7 mouse cellular contexts compared by ENCODE assay signal in the genomic region with DNA sequence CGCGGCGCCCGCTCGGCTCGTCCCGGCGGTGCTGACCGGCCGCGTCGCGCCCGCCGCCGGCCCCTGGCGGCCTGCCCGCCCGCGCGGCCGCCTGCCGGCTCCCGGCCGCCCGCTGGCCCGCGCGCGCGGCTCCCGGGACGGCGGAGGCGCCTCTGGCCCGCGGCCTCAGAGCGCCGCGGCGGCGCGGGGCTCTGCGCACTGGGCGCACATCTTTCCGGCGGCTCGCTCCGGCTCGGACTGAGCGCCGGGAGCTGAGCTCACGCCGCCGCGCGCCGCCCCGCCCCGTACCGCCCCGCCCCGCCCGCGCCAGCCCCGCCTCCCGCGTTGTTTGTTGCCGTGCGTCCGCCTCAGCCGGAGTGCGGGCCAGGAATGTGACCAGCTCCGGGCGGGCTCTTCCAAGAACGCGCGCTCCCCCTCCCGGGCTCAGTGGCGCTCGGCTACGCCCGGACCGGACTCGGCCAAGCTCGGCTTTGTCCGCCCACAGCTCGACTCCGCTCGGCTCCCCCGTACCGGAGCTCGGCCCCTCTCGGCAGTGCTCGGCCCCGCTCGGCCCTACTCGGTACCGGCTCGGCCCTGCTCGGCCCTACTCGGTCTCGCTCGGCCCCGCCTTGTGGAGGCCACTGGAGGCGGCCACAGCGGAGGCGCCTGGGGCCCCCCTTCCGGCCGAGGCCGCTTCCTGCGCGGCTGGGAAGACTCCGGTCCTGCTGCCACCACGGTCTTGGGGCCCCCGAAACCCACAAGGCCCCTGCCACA. TPM values are rescaled to one million over a fixed set of nuclear protein-coding genes. Genes with fewer than 3 reads are reported as not detected.
DNase-seq lines count a peak whose midpoint lies in the region; ATAC-seq and TF ChIP-seq lines count a peak whose summit lies in the region.

No protein-coding gene starts in this region.

- H3K4me3 ChIP-seq in embryonic facial prominence, embryonic 11.5 days (ENCODE audit: low read depth, low read length), result peak overlapping the region; percentile 91
- H3K4me3 ChIP-seq in kidney, adult 2 months (ENCODE audit: insufficient read depth, low read depth, low read length), result peak overlapping the region; percentile 98
- peak overlapping the region; percentile 96 for H3K4me3 ChIP-seq in limb, embryonic 12.5 days (replicated peaks)
- H3K4me3 ChIP-seq in midbrain, embryonic 15.5 days, result peak overlapping the region; percentile 85
- H3K4me3 ChIP-seq in spleen, adult 2 months (ENCODE audit: extremely low read depth, insufficient read depth, insufficient read length), result peak overlapping the region; percentile 53; the same call in 1 of the 2 replicates

- peak; percentile 100 for DNase-seq in adrenal gland, postnatal 14 days
- peak; percentile 99 for DNase-seq in embryonic facial prominence, embryonic 11.5 days (ENCODE audit: low spot score)
- peak; percentile 99 for DNase-seq in heart, adult 18-20 months
- peak; percentile 99 for DNase-seq in kidney, adult 2 months
- DNase-seq in spleen, adult 2 months (ENCODE audit: low read depth in 1 of 2, low spot score in 2 of 2), result peak; percentile 91 to 97

- no peaks in the 10 kb centered on the region; the same call in 1 of the 2 replicates for H3K36me3 ChIP-seq in embryonic facial prominence, embryonic 11.5 days (replicated peaks; ENCODE audit: control insufficient read depth, insufficient read depth, low read depth, low read length)
- no peaks in the 10 kb centered on the region for H3K36me3 ChIP-seq in kidney, adult 2 months (ENCODE audit: control insufficient read depth, insufficient read depth, low read length)
- H3K36me3 ChIP-seq in limb, embryonic 12.5 days, result no peaks in the 10 kb centered on the region; the same call in 1 of the 2 replicates
- no peaks in the 10 kb centered on the region for H3K36me3 ChIP-seq in midbrain, embryonic 15.5 days (replicated peaks)
- no peaks in the 10 kb centered on the region for H3K36me3 ChIP-seq in spleen, adult 2 months (ENCODE audit: control insufficient read depth, insufficient read depth, low read length)

- peak overlapping the region; percentile 98 for H3K4me2 ChIP-seq in embryonic facial prominence, embryonic 11.5 days (ENCODE audit: low read depth, low read length)
- H3K4me2 ChIP-seq in limb, embryonic 12.5 days, result peak overlapping the region; percentile 68
- peak overlapping the region; percentile 95 for H3K4me2 ChIP-seq in midbrain, embryonic 15.5 days

- peak overlapping the region; percentile 94 for H3K9ac ChIP-seq in embryonic facial prominence, embryonic 11.5 days (replicated peaks; ENCODE audit: low read length)
- peak overlapping the region; percentile 72 for H3K9ac ChIP-seq in limb, embryonic 12.5 days (replicated peaks)
- peak overlapping the region; percentile 88 for H3K9ac ChIP-seq in midbrain, embryonic 15.5 days

- ATAC-seq in embryonic facial prominence, embryonic 11.5 days (replicated peaks; ENCODE audit: insufficient number of reproducible peaks, low FRiP score, low TSS enrichment, low read depth), result peak; percentile 99
- ATAC-seq in limb, embryonic 12.5 days (ENCODE audit: insufficient number of reproducible peaks, insufficient read depth, low FRiP score, low TSS enrichment, low read depth), result peak; percentile 100
- ATAC-seq in midbrain, embryonic 15.5 days (replicated peaks), result peak; percentile 100

- under 1% methylated on average over 58 of the region's 116 CpGs for WGBS in embryonic facial prominence, embryonic 11.5 days
- WGBS in kidney, adult 2 months, result 12% methylated on average over 116 of the region's 116 CpGs
- WGBS in limb, embryonic 12.5 days, result under 1% methylated on average over 96 of the region's 116 CpGs
- WGBS in midbrain, embryonic 15.5 days, result under 1% methylated on average over 116 of the region's 116 CpGs
- WGBS in spleen, adult 2 months, result 13% methylated on average over 112 of the region's 116 CpGs

- no peaks in the 10 kb centered on the region for H3K9me3 ChIP-seq in embryonic facial prominence, embryonic 11.5 days (replicated peaks; ENCODE audit: control insufficient read depth, low read length)
- no peaks in the 10 kb centered on the region for H3K9me3 ChIP-seq in limb, embryonic 12.5 days
- H3K9me3 ChIP-seq in midbrain, embryonic 15.5 days, result no peaks in the 10 kb centered on the region

- peaks cover 5% of the 10 kb centered on the region for H3K4me1 ChIP-seq in embryonic facial prominence, embryonic 11.5 days (ENCODE audit: control insufficient read depth, insufficient read depth, low read length)
- peaks cover 37% of the 10 kb centered on the region for H3K4me1 ChIP-seq in kidney, adult 2 months (ENCODE audit: control insufficient read depth, insufficient read depth, low read length)
- peaks cover 40% of the 10 kb centered on the region for H3K4me1 ChIP-seq in limb, embryonic 12.5 days (replicated peaks)
- peaks cover 38% of the 10 kb centered on the region for H3K4me1 ChIP-seq in midbrain, embryonic 15.5 days
- peaks cover 26% of the 10 kb centered on the region for H3K4me1 ChIP-seq in spleen, adult 2 months (ENCODE audit: control insufficient read depth, insufficient read depth, insufficient read length)

- H3K27ac ChIP-seq in embryonic facial prominence, embryonic 11.5 days (replicated peaks; ENCODE audit: low read depth, low read length), result peak overlapping the region; percentile 89
- peak overlapping the region; percentile 99 for H3K27ac ChIP-seq in kidney, adult 2 months (ENCODE audit: insufficient read depth, low read depth, low read length)
- H3K27ac ChIP-seq in limb, embryonic 12.5 days, result peak overlapping the region; percentile 97
- H3K27ac ChIP-seq in midbrain, embryonic 15.5 days, result peak overlapping the region; percentile 94
- H3K27ac ChIP-seq in spleen, adult 2 months (ENCODE audit: insufficient read depth, low read length), result peak overlapping the region; percentile 89

- TF ChIP-seq CTCF in kidney, adult 2 months (conservative IDR thresholded peaks at IDR 0.05; ENCODE audit: insufficient read depth, insufficient read length, low read depth, low read length), result 0 out of 2 replicates have a peak, but pooled peaks have one; percentile 15
- TF ChIP-seq CTCF in spleen, adult 2 months (IDR thresholded peaks at IDR 0.05; ENCODE audit: extremely low read depth, insufficient read depth, insufficient read length, insufficient replicate concordance), result no peak

- TF ChIP-seq POLR2A in kidney, adult 2 months (IDR thresholded peaks at IDR 0.05; ENCODE audit: low read depth, low read length), result peak; percentile 55
- TF ChIP-seq POLR2A in spleen, adult 2 months (IDR thresholded peaks at IDR 0.05; ENCODE audit: low read depth, low read length), result peak; percentile 77

- no peaks in the 10 kb centered on the region for H3K27me3 ChIP-seq in embryonic facial prominence, embryonic 11.5 days (ENCODE audit: control insufficient read depth, insufficient read depth, low read length)
- H3K27me3 ChIP-seq in kidney, adult 2 months (replicated peaks; ENCODE audit: control insufficient read depth, insufficient read depth, low read length), result no peaks in the 10 kb centered on the region
- H3K27me3 ChIP-seq in limb, embryonic 12.5 days, result no peaks in the 10 kb centered on the region
- no peaks in the 10 kb centered on the region for H3K27me3 ChIP-seq in midbrain, embryonic 15.5 days (replicated peaks)
- no peaks in the 10 kb centered on the region for H3K27me3 ChIP-seq in spleen, adult 2 months (ENCODE audit: control insufficient read depth, insufficient read depth, low read length)

RNA-seq across cellular contexts. Expression of a gene that starts 0.6 kb away (rescaled TPM):
- total RNA-seq in adrenal gland, postnatal 14 days (2021), result 66.2 and 70.1 TPM in 2 replicates
- polyA plus RNA-seq in embryonic facial prominence, embryonic 11.5 days (2014; fragmentation: Nextera tagmentation; extraction: Ambion mirVana), result 15.4 and 15.9 TPM in 2 replicates
- total RNA-seq in heart, adult 18-20 months (2021), result 10 to 100 TPM; 48.6 to 50.2 TPM
- 40.4 and 43.9 TPM in 2 replicates for polyA plus RNA-seq in kidney, adult 2 months (2012; rRNA removed)
- polyA plus RNA-seq in limb, embryonic 12.5 days (2016; fragmentation: Nextera tagmentation; extraction: Ambion mirVana), result 18.4 and 18.8 TPM in 2 replicates
- polyA plus RNA-seq in midbrain, embryonic 15.5 days (2015; fragmentation: Nextera tagmentation; extraction: Ambion mirVana), result 10.1 and 10.8 TPM in 2 replicates
- 32.2 and 40.6 TPM in 2 replicates for polyA plus RNA-seq in spleen, adult 2 months (2012; rRNA removed)

RNA-seq across cellular contexts. Expression of a gene that starts 26.6 kb away (rescaled TPM):
- total RNA-seq in adrenal gland, postnatal 14 days (2021), result 39.4 and 43.1 TPM in 2 replicates
- 87.8 and 93.4 TPM in 2 replicates for polyA plus RNA-seq in embryonic facial prominence, embryonic 11.5 days (2014; fragmentation: Nextera tagmentation; extraction: Ambion mirVana)
- 10 to 100 TPM; 19.2 to 20.3 TPM for total RNA-seq in heart, adult 18-20 months (2021)
- 68.9 and 75.5 TPM in 2 replicates for polyA plus RNA-seq in kidney, adult 2 months (2012; rRNA removed)
- 96.0 and 99.2 TPM in 2 replicates for polyA plus RNA-seq in limb, embryonic 12.5 days (2016; fragmentation: Nextera tagmentation; extraction: Ambion mirVana)
- 78.5 and 87.4 TPM in 2 replicates for polyA plus RNA-seq in midbrain, embryonic 15.5 days (2015; fragmentation: Nextera tagmentation; extraction: Ambion mirVana)
- 43.2 and 64.8 TPM in 2 replicates for polyA plus RNA-seq in spleen, adult 2 months (2012; rRNA removed)

Comparison
In these comparisons a context has a peak if more than half of its experiments do, and no peak if none do; other contexts are left out.
1. Peak in every context shown above with its lines: DNase-seq, ATAC-seq, H3K4me3 ChIP-seq and H3K27ac ChIP-seq.